Comparison of ENCODE assay signal across 9 mouse cellular contexts in genomic region chrX:58031671-58032605, GRCm38 (mm10). TPM values are rescaled to one million over a fixed set of nuclear protein-coding genes. Genes with fewer than 3 reads are reported as not detected.
A peak's percentile ranks its signal among the peaks of the same experiment; 100 is the strongest.
DNase-seq lines count a peak whose midpoint lies in the region; ATAC-seq and TF ChIP-seq lines count a peak whose summit lies in the region.
"Had no signal": no experiment of that assay in that cellular context is flagged by ENCODE, and none has a peak within 500 bp of the region (broad histone marks: within the 10 kb centered on the region; RNA-seq: fewer than 3 reads in every experiment).

No protein-coding gene starts in this region.

- H3K4me2 ChIP-seq in kidney, postnatal 0 days (ENCODE audit: low read length) = peak overlapping the region; percentile 48
- H3K4me2 ChIP-seq in hindbrain, embryonic 13.5 days = peak overlapping the region; percentile 51
- peak overlapping the region; percentile 57 for H3K4me2 ChIP-seq in neural tube, embryonic 13.5 days

- H3K4me1 ChIP-seq in kidney, postnatal 0 days (replicated peaks; ENCODE audit: insufficient read depth, low read length) = no peaks in the 10 kb centered on the region
- H3K4me1 ChIP-seq in cortical plate, adult 2 months (ENCODE audit: control insufficient read depth, insufficient read depth, low read length) = no peaks in the 10 kb centered on the region
- H3K4me1 ChIP-seq in hindbrain, embryonic 13.5 days (replicated peaks) = no peaks in the 10 kb centered on the region
- H3K4me1 ChIP-seq in neural tube, embryonic 13.5 days (replicated peaks) = no peaks in the 10 kb centered on the region

- H3K9ac ChIP-seq in kidney, postnatal 0 days (ENCODE audit: low read depth, low read length) = no peak overlapping the region
- H3K9ac ChIP-seq in hindbrain, embryonic 13.5 days = peak overlapping the region; percentile 75
- H3K9ac ChIP-seq in neural tube, embryonic 13.5 days = peak overlapping the region; percentile 73

- no peak overlapping the region for H3K27ac ChIP-seq in kidney, postnatal 0 days
- H3K27ac ChIP-seq in cortical plate, adult 2 months (ENCODE audit: insufficient read depth, low read length) = peak overlapping the region; percentile 50
- H3K27ac ChIP-seq in hindbrain, embryonic 13.5 days = peak overlapping the region; percentile 86
- H3K27ac ChIP-seq in neural tube, embryonic 13.5 days (replicated peaks) = peak overlapping the region; percentile 86

- TF ChIP-seq POLR2A in cortical plate, adult 2 months (IDR thresholded peaks at IDR 0.05; ENCODE audit: extremely low read depth, insufficient read depth, low read length) = no peak

- peak overlapping the region; percentile 26 for H3K4me3 ChIP-seq in kidney, postnatal 0 days (replicated peaks; ENCODE audit: low read depth, low read length)
- H3K4me3 ChIP-seq in cortical plate, adult 2 months (ENCODE audit: insufficient read depth, low read length) = peak overlapping the region; percentile 34; the same call in 1 of the 2 replicates
- H3K4me3 ChIP-seq in hindbrain, embryonic 13.5 days = peak overlapping the region; percentile 46
- peak overlapping the region; percentile 49 for H3K4me3 ChIP-seq in neural tube, embryonic 13.5 days

- H3K36me3 ChIP-seq in kidney, postnatal 0 days (ENCODE audit: insufficient read depth, low read length) = no peaks in the 10 kb centered on the region
- H3K36me3 ChIP-seq in hindbrain, embryonic 13.5 days = no peaks in the 10 kb centered on the region
- no peaks in the 10 kb centered on the region for H3K36me3 ChIP-seq in neural tube, embryonic 13.5 days

- no peak for TF ChIP-seq CTCF in kidney, postnatal 0 days (IDR thresholded peaks at IDR 0.05; ENCODE audit: low read depth)
- no peak for TF ChIP-seq CTCF in cortical plate, adult 2 months (IDR thresholded peaks at IDR 0.05; ENCODE audit: extremely low read depth, insufficient read depth, low read length)

- WGBS in kidney, postnatal 0 days = 28% methylated on average over 56 of the region's 56 CpGs
- WGBS in hindbrain, embryonic 13.5 days = 18% methylated on average over 52 of the region's 56 CpGs
- WGBS in neural tube, embryonic 13.5 days = 17% methylated on average over 54 of the region's 56 CpGs

- H3K9me3 ChIP-seq in kidney, postnatal 0 days (replicated peaks; ENCODE audit: low read length) = no peaks in the 10 kb centered on the region
- H3K9me3 ChIP-seq in hindbrain, embryonic 13.5 days = no peaks in the 10 kb centered on the region
- no peaks in the 10 kb centered on the region for H3K9me3 ChIP-seq in neural tube, embryonic 13.5 days

- DNase-seq in kidney, postnatal 0 days (ENCODE audit: low spot score) = no peak
- no peak for DNase-seq in kidney, postnatal 14 days
- no peak for DNase-seq in natural killer cell, adult 2 months (ENCODE audit: low spot score in 2 of 2)
- DNase-seq in layer of hippocampus, adult 11-12 months (ENCODE audit: low spot score) = no peak
- no peak for DNase-seq in kidney, adult 11 months
- DNase-seq: right cerebral cortex, postnatal 4 days had no signal

- no peak for ATAC-seq in kidney, postnatal 0 days (replicated peaks; ENCODE audit: low FRiP score, low read depth)
- ATAC-seq in hindbrain, embryonic 13.5 days (ENCODE audit: low FRiP score) = 0 out of 2 replicates have a peak, but pooled peaks have one; percentile 15
- ATAC-seq in neural tube, embryonic 13.5 days (ENCODE audit: low read depth) = no peak

- H3K27me3 ChIP-seq in kidney, postnatal 0 days (ENCODE audit: insufficient read depth, low read length) = peaks cover 42% of the 10 kb centered on the region
- H3K27me3 ChIP-seq in hindbrain, embryonic 13.5 days = peaks cover 21% of the 10 kb centered on the region
- H3K27me3 ChIP-seq in neural tube, embryonic 13.5 days = peaks cover 28% of the 10 kb centered on the region

RNA-seq across cellular contexts. Expression of gene Zic3, which starts 9.4 kb away (rescaled TPM):
- not detected in 2 replicates for polyA plus RNA-seq in kidney, postnatal 0 days (2015; fragmentation: Nextera tagmentation; extraction: Ambion mirVana)
- polyA plus RNA-seq in cortical plate, adult 2 months (2012; rRNA removed) = 2.1 and 2.7 TPM in 2 replicates
- 17.4 and 23.2 TPM in 2 replicates for polyA plus RNA-seq in hindbrain, embryonic 13.5 days (2015; fragmentation: Nextera tagmentation; extraction: Ambion mirVana)
- polyA plus RNA-seq in neural tube, embryonic 13.5 days (2015; fragmentation: Nextera tagmentation; extraction: Ambion mirVana) = 14.9 and 16.3 TPM in 2 replicates
